Mouse (Mus musculus) gastrocnemius, adult 8-10 months (tissue): ENCODE measurements around the gene Tnfrsf25. TPM values are rescaled to one million over a fixed set of nuclear protein-coding genes. Genes with fewer than 3 reads are reported as not detected.

Experiments
- DNase-seq, 2 experiments: peaks; one replicate each; pipeline ENCODE4 v3.0.0; 2022; ENCODE audit warnings: low spot score in 2 of 2
- total RNA-seq, 4 experiments: library from RNA; stranded (reverse); gene quantifications; 2 replicates each; pipeline ENCODE4 v1.2.4; 2022

Gene Tnfrsf25
- total RNA-seq, 4 experiments from 2014 or later, result 0.40 to 0.90 (median 0.85) TPM; not detected in 1

GRCm38 (mm10) chr4:152090191-152090590 lies 25.5 kb upstream of the Tnfrsf25 start:
- DNase-seq, result no peak

- no peak for DNase-seq
These were observed 22.9 kb upstream of the Tnfrsf25 start for GRCm38 (mm10) chr4:152092751-152093293.

GRCm38 (mm10) chr4:152094233-152094632 lies 21.5 kb upstream of the Tnfrsf25 start:
- DNase-seq, result no peak

- DNase-seq, result peak; percentile 73 to 77
These were observed 19.5 kb upstream of the Tnfrsf25 start for GRCm38 (mm10) chr4:152095937-152096910.

- DNase-seq, result no peak
These were observed 18.8 kb upstream of the Tnfrsf25 start for GRCm38 (mm10) chr4:152096927-152097326.

GRCm38 (mm10) chr4:152097911-152098799 lies 17.6 kb upstream of the Tnfrsf25 start:
- no peak for DNase-seq

GRCm38 (mm10) chr4:152100541-152100940 lies 15.2 kb upstream of the Tnfrsf25 start:
- no peak for DNase-seq

- DNase-seq, result no peak
These were observed 14.6 kb upstream of the Tnfrsf25 start for GRCm38 (mm10) chr4:152101081-152101653.

- DNase-seq, result no peak
These were observed 13.8 kb upstream of the Tnfrsf25 start for GRCm38 (mm10) chr4:152101921-152102320.

GRCm38 (mm10) chr4:152103025-152103424 lies 12.7 kb upstream of the Tnfrsf25 start:
- DNase-seq, result peak in 1 of 2 experiments; percentile 37

- DNase-seq, result no peak
These were observed 9.0 kb upstream of the Tnfrsf25 start for GRCm38 (mm10) chr4:152106746-152107145.

- no peak for DNase-seq
These were observed 8.2 kb upstream of the Tnfrsf25 start for GRCm38 (mm10) chr4:152107493-152107892.

- peak in 1 of 2 experiments; percentile 31 for DNase-seq
These were observed 7.7 kb upstream of the Tnfrsf25 start for GRCm38 (mm10) chr4:152107971-152108509.

GRCm38 (mm10) chr4:152108673-152109072 lies 7.1 kb upstream of the Tnfrsf25 start:
- no peak for DNase-seq

GRCm38 (mm10) chr4:152109509-152109908 lies 6.2 kb upstream of the Tnfrsf25 start:
- no peak for DNase-seq

- DNase-seq, result no peak
These were observed 5.0 kb upstream of the Tnfrsf25 start for GRCm38 (mm10) chr4:152110689-152111088.

GRCm38 (mm10) chr4:152112329-152112728 lies 3.4 kb upstream of the Tnfrsf25 start:
- DNase-seq, result no peak

GRCm38 (mm10) chr4:152114080-152114479 lies 1.7 kb upstream of the Tnfrsf25 start:
- no peak for DNase-seq

GRCm38 (mm10) chr4:152117538-152117937 lies 1.8 kb downstream of the Tnfrsf25 start:
- no peak for DNase-seq

- no peak for DNase-seq
These were observed 3.9 kb downstream of the Tnfrsf25 start for GRCm38 (mm10) chr4:152119396-152120292.
